Mouse (Mus musculus) lung, embryonic 14.5 days (tissue): ENCODE data around the gene Aoc2. TPM values are rescaled to one million over a fixed set of nuclear protein-coding genes. Genes with fewer than 3 reads are reported as not detected.

Experiments used
- ATAC-seq: fragments of 200-750 bp; cut with Nextera tagmentation; 2 replicates; pipeline ENCODE4 v1.8.0; 2017; ENCODE audit warnings: mild to moderate bottlenecking, moderate TSS enrichment, moderate library complexity; ENCODE audit not compliant: insufficient read depth
- DNase-seq: peaks from one replicate; pipeline ENCODE4 v3.0.0-alpha.2; 2015
- H3K27ac ChIP-seq: fragments of 300-500 bp; sonication (generic); 2 replicates; pipeline ENCODE4 v1.5.1; 2014; ENCODE audit warnings: low read depth, mild to moderate bottlenecking, moderate library complexity
- H3K27me3 ChIP-seq: fragments of 300-500 bp; sonication (generic); 2 replicates; pipeline ENCODE4 v1.6.1; 2014; ENCODE audit warnings: low read length, control low read depth; ENCODE audit not compliant: insufficient read depth
- H3K36me3 ChIP-seq: fragments of 300-500 bp; sonication (generic); 2 replicates; pipeline ENCODE4 v1.6.1; 2014; ENCODE audit warnings: control low read depth; ENCODE audit not compliant: insufficient read depth
- H3K4me1 ChIP-seq: fragments of 300-500 bp; sonication (generic); 2 replicates; pipeline ENCODE4 v1.6.1; 2014; ENCODE audit warnings: antibody characterized with exemption, control low read depth; ENCODE audit not compliant: insufficient read depth
- H3K4me2 ChIP-seq: fragments of 300-500 bp; sonication (generic); 2 replicates; pipeline ENCODE4 v1.6.1; 2014; ENCODE audit warnings: mild to moderate bottlenecking
- H3K4me3 ChIP-seq: fragments of 300-500 bp; sonication (generic); 2 replicates; pipeline ENCODE4 v1.5.1; 2014; ENCODE audit warnings: low read depth, low read length
- H3K9ac ChIP-seq: fragments of 300-500 bp; sonication (generic); 2 replicates; pipeline ENCODE4 v1.6.1; 2014
- H3K9me3 ChIP-seq: fragments of 300-500 bp; sonication (generic); 2 replicates; pipeline ENCODE4 v1.6.1; 2016; ENCODE audit warnings: low read depth, low read length, control low read depth
- CTCF ChIP-seq: IDR thresholded peaks from 2 replicates; pipeline ENCODE4 v1.5.1; 2016; ENCODE audit warnings: antibody characterized with exemption, low read depth
- WGBS: fragments of 180-500 bp; shearing (Covaris S2); extraction: QIAGEN DNeasy Blood & Tissue Kit; methylation state at CpG from one replicate; pipeline ENCODE4 v1.1.7; 2014; 5-methylcytosine and 5-hydroxymethylcytosine counted together
- polyA plus RNA-seq: library from polyadenylated mRNA; unstranded; fragments of >200 nt; fragmentation: Nextera tagmentation; extraction: Ambion mirVana; gene quantifications from 2 replicates; pipeline ENCODE4 v1.2.1, GENCODE M21; 2014

The Aoc2 gene
- polyA plus RNA-seq, 1 experiment from 2014 or later = 1.5 TPM

GRCm38 (mm10) chr11:101280837-101281236, 44.0 kb upstream of the Aoc2 start:
- Histone ChIP-seq H3K27ac (no peak overlapping the region), H3K4me1 (peaks cover 16% of the 10 kb centered on the region), H3K27me3 (no peaks in the 10 kb centered on the region), H3K4me3 (no peak overlapping the region), H3K36me3 (no peaks in the 10 kb centered on the region; the same call in 1 of the 2 replicates), H3K4me2 (no peak overlapping the region), H3K9me3 (no peaks in the 10 kb centered on the region), H3K9ac (no peak overlapping the region)
- WGBS = 35% methylated on average over 7 of the region's 7 CpGs
- ATAC-seq (no peak), DNase-seq (no peak)
- TF ChIP-seq CTCF = no peak

GRCm38 (mm10) chr11:101282896-101283295, 42.0 kb upstream of the Aoc2 start:
- no peak for ATAC-seq
- no peaks in the 10 kb centered on the region for H3K9me3 ChIP-seq
- WGBS = 14% methylated on average over 5 of the region's 5 CpGs
- no peak for DNase-seq
- H3K27me3 ChIP-seq = no peaks in the 10 kb centered on the region
- H3K27ac ChIP-seq = no peak overlapping the region
- H3K9ac ChIP-seq = no peak overlapping the region
- H3K36me3 ChIP-seq = peaks cover 8% of the 10 kb centered on the region; the same call in 1 of the 2 replicates
- H3K4me3 ChIP-seq = no peak overlapping the region
- no peak overlapping the region for H3K4me2 ChIP-seq
- H3K4me1 ChIP-seq = peaks cover 3% of the 10 kb centered on the region
- no peak for TF ChIP-seq CTCF

- Histone ChIP-seq H3K9ac (no peak overlapping the region), H3K4me3 (no peak overlapping the region), H3K27ac (no peak overlapping the region), H3K9me3 (no peaks in the 10 kb centered on the region), H3K4me2 (no peak overlapping the region), H3K27me3 (no peaks in the 10 kb centered on the region), H3K4me1 (no peaks in the 10 kb centered on the region), H3K36me3 (peaks cover 16% of the 10 kb centered on the region; the same call in 1 of the 2 replicates)
- 62% methylated on average over 4 of the region's 4 CpGs for WGBS
- no peak for DNase-seq
- TF ChIP-seq CTCF = no peak
- no peak for ATAC-seq
These were observed 41.1 kb upstream of the Aoc2 start for GRCm38 (mm10) chr11:101283805-101284204.

- Histone ChIP-seq H3K36me3 (peaks cover 50% of the 10 kb centered on the region), H3K9me3 (no peaks in the 10 kb centered on the region), H3K4me2 (no peak overlapping the region), H3K4me1 (no peaks in the 10 kb centered on the region), H3K9ac (no peak overlapping the region), H3K27ac (no peak overlapping the region), H3K27me3 (no peaks in the 10 kb centered on the region), H3K4me3 (no peak overlapping the region)
- 63% methylated on average over 9 of the region's 9 CpGs for WGBS
- ATAC-seq (no peak), DNase-seq (peak; percentile 10)
- no peak for TF ChIP-seq CTCF
These were observed 37.6 kb upstream of the Aoc2 start for GRCm38 (mm10) chr11:101287306-101287705.

- no peaks in the 10 kb centered on the region for H3K4me1 ChIP-seq
- no peaks in the 10 kb centered on the region for H3K9me3 ChIP-seq
- no peak overlapping the region for H3K4me2 ChIP-seq
- peaks cover 82% of the 10 kb centered on the region for H3K36me3 ChIP-seq
- 92% methylated on average over 8 of the region's 8 CpGs for WGBS
- no peak for TF ChIP-seq CTCF
- no peaks in the 10 kb centered on the region for H3K27me3 ChIP-seq
- no peak overlapping the region for H3K27ac ChIP-seq
- H3K9ac ChIP-seq = no peak overlapping the region
- no peak overlapping the region for H3K4me3 ChIP-seq
- DNase-seq = no peak
- ATAC-seq = no peak
These were observed 33.6 kb upstream of the Aoc2 start for GRCm38 (mm10) chr11:101291231-101291630.

- no peak for DNase-seq
- no peak for ATAC-seq
- Histone ChIP-seq H3K27ac (no peak overlapping the region), H3K9ac (no peak overlapping the region), H3K27me3 (no peaks in the 10 kb centered on the region), H3K9me3 (no peaks in the 10 kb centered on the region), H3K4me1 (no peaks in the 10 kb centered on the region), H3K36me3 (peaks cover 80% of the 10 kb centered on the region), H3K4me3 (no peak overlapping the region), H3K4me2 (no peak overlapping the region)
- WGBS = 94% methylated on average over 8 of the region's 8 CpGs
- TF ChIP-seq CTCF = no peak
These were observed 29.7 kb upstream of the Aoc2 start for GRCm38 (mm10) chr11:101295191-101295590.

GRCm38 (mm10) chr11:101300881-101301280, 24.0 kb upstream of the Aoc2 start:
- no peaks in the 10 kb centered on the region for H3K9me3 ChIP-seq
- peak overlapping the region; percentile 86 for H3K4me3 ChIP-seq
- H3K4me2 ChIP-seq = peak overlapping the region; percentile 99
- 0 out of 2 replicates have a peak, but pooled peaks have one; percentile 8 for TF ChIP-seq CTCF
- H3K36me3 ChIP-seq = peaks cover 29% of the 10 kb centered on the region
- H3K9ac ChIP-seq = peak overlapping the region; percentile 85
- WGBS = 67% methylated on average over 7 of the region's 7 CpGs
- no peaks in the 10 kb centered on the region for H3K27me3 ChIP-seq
- ATAC-seq = no peak
- no peak for DNase-seq
- peaks cover 5% of the 10 kb centered on the region; the same call in 1 of the 2 replicates for H3K4me1 ChIP-seq
- no peak overlapping the region for H3K27ac ChIP-seq
